Mouse (Mus musculus) midbrain, postnatal 0 days (tissue): Measurements from ENCODE around the gene Tmem132e. TPM values are rescaled to one million over a fixed set of nuclear protein-coding genes. Genes with fewer than 3 reads are reported as not detected.

ENCODE experiments used
- ATAC-seq: fragments of 200-750 bp; cut with Nextera tagmentation; 2 replicates; pipeline ENCODE4 v1.8.0; 2017; ENCODE audit warnings: moderate number of reproducible peaks, mild to moderate bottlenecking, moderate TSS enrichment, moderate library complexity; ENCODE audit not compliant: low FRiP score
- DNase-seq: peaks from one replicate; pipeline ENCODE4 v3.0.0-alpha.2; 2015; ENCODE audit warnings: low spot score
- H3K27ac ChIP-seq: fragments of 300-500 bp; sonication (generic); 2 replicates; pipeline ENCODE4 v1.5.1; 2014; ENCODE audit warnings: low read depth, mild to moderate bottlenecking, low read length, mixed read lengths
- H3K27me3 ChIP-seq: fragments of 300-500 bp; sonication (generic); 2 replicates; pipeline ENCODE4 v1.6.1; 2014; ENCODE audit warnings: low read length, control low read depth, mixed read lengths; ENCODE audit not compliant: insufficient read depth
- H3K36me3 ChIP-seq: fragments of 300-500 bp; sonication (generic); 2 replicates; pipeline ENCODE4 v1.6.1; 2014; ENCODE audit warnings: low read length, control low read depth, mixed read lengths; ENCODE audit not compliant: insufficient read depth
- H3K4me1 ChIP-seq: fragments of 300-500 bp; sonication (generic); 2 replicates; pipeline ENCODE4 v1.6.1; 2014; ENCODE audit warnings: mild to moderate bottlenecking, control low read depth, antibody characterized with exemption, low read length, mixed read lengths; ENCODE audit not compliant: insufficient read depth
- H3K4me2 ChIP-seq: fragments of 300-500 bp; sonication (generic); 2 replicates; pipeline ENCODE4 v1.6.1; 2014; ENCODE audit warnings: low read depth, mild to moderate bottlenecking, low read length, mixed read lengths; ENCODE audit not compliant: poor library complexity, severe bottlenecking
- H3K4me3 ChIP-seq: fragments of 300-500 bp; sonication (generic); 2 replicates; pipeline ENCODE4 v1.5.1; 2014; ENCODE audit warnings: low read depth, mild to moderate bottlenecking, low read length, moderate library complexity
- H3K9ac ChIP-seq: fragments of 300-500 bp; sonication (generic); replicated peaks from 2 replicates; pipeline ENCODE4 v1.6.1; 2014; ENCODE audit warnings: mild to moderate bottlenecking, low read length, moderate library complexity, mixed read lengths; ENCODE audit not compliant: poor library complexity, severe bottlenecking
- H3K9me3 ChIP-seq: fragments of 300-500 bp; sonication (generic); 2 replicates; pipeline ENCODE4 v1.6.1; 2016; ENCODE audit warnings: low read length, control low read depth
- CTCF ChIP-seq: IDR thresholded peaks from 2 replicates; pipeline ENCODE4 v1.5.1; 2016; ENCODE audit warnings: antibody characterized with exemption, mild to moderate bottlenecking
- WGBS: fragments of 180-500 bp; shearing (Covaris S2); extraction: QIAGEN DNeasy Blood & Tissue Kit; methylation state at CpG from one replicate; pipeline ENCODE4 v1.1.7; 2014; 5-methylcytosine and 5-hydroxymethylcytosine counted together
- polyA plus RNA-seq: library from polyadenylated mRNA; unstranded; fragments of >200 nt; fragmentation: Nextera tagmentation; extraction: Ambion mirVana; gene quantifications from 2 replicates; pipeline ENCODE4 v1.2.1, GENCODE M21; 2015
- total RNA-seq: library from RNA; depleted of rRNA; stranded (reverse); fragments of >200 nt; gene quantifications from 2 replicates; pipeline ENCODE4 v1.2.3, GENCODE M21; 2014; rRNA removed

Tmem132e gene
- 42.0 and 42.7 TPM in 2 replicates for total RNA-seq
- 4.2 and 4.4 TPM in 2 replicates for polyA plus RNA-seq

DNA sequence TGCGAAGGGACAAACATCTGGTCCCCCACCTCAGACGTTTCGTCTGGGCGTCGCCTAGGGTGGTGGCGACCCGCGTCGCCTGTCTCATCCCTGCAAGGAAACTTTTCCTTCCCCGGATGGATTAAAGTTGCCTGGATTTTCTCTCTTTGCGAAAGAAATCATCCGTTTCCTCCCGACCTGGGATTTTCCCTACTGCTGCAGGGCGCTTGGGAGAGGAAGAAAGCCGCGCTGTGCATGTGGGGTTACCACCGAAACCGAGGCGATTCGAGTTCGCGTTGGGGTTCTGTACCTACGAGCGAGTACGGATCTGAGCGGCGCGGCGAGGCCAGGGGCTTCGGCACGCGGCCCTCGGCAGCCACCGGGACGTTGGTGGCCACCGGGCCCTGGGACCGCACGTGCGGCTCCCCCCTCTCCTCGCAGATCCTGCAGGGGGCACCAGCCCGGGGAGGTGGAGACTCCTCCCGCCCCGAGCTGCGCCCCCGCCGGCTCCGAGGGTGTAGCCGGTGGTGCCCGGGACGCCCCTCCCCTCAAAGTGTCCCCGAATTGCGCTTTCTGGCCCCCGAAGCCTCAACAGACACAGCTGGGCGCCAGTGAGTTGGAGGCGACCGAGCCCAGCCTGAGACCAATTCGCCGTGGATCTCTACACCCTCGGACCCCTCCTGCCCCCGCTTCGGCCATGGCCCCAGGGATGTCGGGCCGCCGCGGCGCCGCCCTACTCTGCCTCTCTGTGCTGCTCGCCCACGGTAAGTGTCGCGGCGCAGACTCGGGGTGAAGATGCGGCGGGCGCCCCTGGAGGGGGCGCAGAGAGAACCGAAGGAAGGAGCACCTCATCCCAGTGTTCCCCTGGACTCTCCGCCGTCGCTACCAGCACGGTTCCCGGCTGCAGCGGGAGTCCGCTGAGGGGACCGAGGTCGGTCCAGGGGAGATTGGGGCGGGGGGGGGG, at the start of gene Tmem132e:
Gene Tmem132e, plus strand, starts transcription at position 530 of the 943 bp plus-strand sequence.
- Histone ChIP-seq H3K4me2 (peak within 1 kb of the TSS; percentile 91), H3K36me3 (no peaks in the 10 kb centered on the region), H3K4me1 (peaks cover 3% of the 10 kb centered on the region; the same call in 1 of the 2 replicates), H3K4me3 (peak within 1 kb of the TSS; percentile 73), H3K9me3 (no peaks in the 10 kb centered on the region), H3K9ac (peak within 1 kb of the TSS; percentile 69), H3K27me3 (peaks cover 14% of the 10 kb centered on the region; the same call in 1 of the 2 replicates), H3K27ac (peak within 1 kb of the TSS; percentile 68)
- TF ChIP-seq CTCF = peak; percentile 43
- DNase-seq (peak; percentile 32), ATAC-seq (0 out of 2 replicates have a peak, but pooled peaks have one; percentile 14)
- under 1% methylated on average over 83 of the region's 88 CpGs for WGBS

- 0 out of 2 replicates have a peak overlapping the region, but pooled peaks have one; percentile 12 for H3K27ac ChIP-seq
- H3K9me3 ChIP-seq = no peaks in the 10 kb centered on the region
- 37% methylated on average over 7 of the region's 7 CpGs for WGBS
- no peaks in the 10 kb centered on the region for H3K27me3 ChIP-seq
- H3K4me3 ChIP-seq = no peak overlapping the region
- no peaks in the 10 kb centered on the region for H3K36me3 ChIP-seq
- TF ChIP-seq CTCF = no peak
- no peak overlapping the region for H3K4me2 ChIP-seq
- no peak for ATAC-seq
- no peaks in the 10 kb centered on the region for H3K4me1 ChIP-seq
- DNase-seq = peak; percentile 38
- no peak overlapping the region for H3K9ac ChIP-seq
These were observed 48.7 kb upstream of the Tmem132e start for GRCm38 (mm10) chr11:82339921-82340401.

DNA sequence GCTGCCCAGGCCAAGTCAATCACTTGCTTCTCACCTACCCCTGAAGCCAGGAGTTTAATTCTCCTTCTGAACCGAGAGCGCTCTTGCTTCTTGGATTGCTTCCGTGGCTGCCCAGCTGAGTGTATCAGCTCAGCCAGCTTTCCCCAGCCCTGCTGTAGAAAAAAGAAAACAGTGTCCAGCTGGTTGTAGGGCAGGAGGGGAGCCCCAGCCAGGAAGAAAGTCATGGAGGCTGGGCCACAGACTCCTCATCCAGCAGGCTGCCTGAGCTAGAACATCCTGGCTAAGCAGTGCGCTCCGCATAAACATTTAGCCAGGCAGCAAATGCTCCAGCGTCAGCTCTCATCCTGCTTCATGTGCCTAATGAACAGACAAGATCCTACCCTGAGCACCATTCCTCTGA, 48.3 kb upstream of the Tmem132e start:
- Histone ChIP-seq H3K4me2 (no peak overlapping the region), H3K4me3 (no peak overlapping the region), H3K4me1 (no peaks in the 10 kb centered on the region), H3K9ac (no peak overlapping the region), H3K9me3 (no peaks in the 10 kb centered on the region), H3K36me3 (no peaks in the 10 kb centered on the region), H3K27ac (0 out of 2 replicates have a peak overlapping the region, but pooled peaks have one; percentile 12), H3K27me3 (no peaks in the 10 kb centered on the region)
- WGBS = 47% methylated on average over 6 of the region's 6 CpGs
- DNase-seq (no peak), ATAC-seq (no peak)
- no peak for TF ChIP-seq CTCF

DNA sequence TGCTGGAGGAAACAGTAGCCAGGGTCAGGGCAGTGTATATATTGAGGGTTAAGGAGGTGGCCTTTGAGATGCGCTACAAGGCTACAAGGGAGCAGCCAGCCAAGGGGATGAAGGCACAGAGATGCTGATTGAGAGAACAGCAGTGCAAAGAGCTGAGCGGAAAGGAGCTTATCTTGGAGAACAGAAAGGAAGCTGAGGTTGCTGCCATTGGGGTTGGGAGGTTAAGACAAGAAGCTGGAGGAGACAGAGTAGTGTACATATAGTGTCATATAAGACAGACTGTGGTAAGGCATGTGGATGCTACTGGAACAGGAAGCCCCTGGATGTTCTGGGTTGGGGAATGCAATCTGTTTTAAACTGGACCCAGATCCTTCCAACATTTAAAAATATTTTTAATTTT, 47.8 kb upstream of the Tmem132e start:
- no peak overlapping the region for H3K4me3 ChIP-seq
- H3K9me3 ChIP-seq = no peaks in the 10 kb centered on the region
- no peak overlapping the region for H3K27ac ChIP-seq
- H3K27me3 ChIP-seq = no peaks in the 10 kb centered on the region
- ATAC-seq = no peak
- no peak overlapping the region for H3K4me2 ChIP-seq
- no peaks in the 10 kb centered on the region for H3K4me1 ChIP-seq
- no peak for DNase-seq
- no peaks in the 10 kb centered on the region for H3K36me3 ChIP-seq
- no peak overlapping the region for H3K9ac ChIP-seq
- WGBS = 68% methylated on average over 2 of the region's 2 CpGs
- no peak for TF ChIP-seq CTCF

- TF ChIP-seq CTCF = no peak
- Histone ChIP-seq H3K9me3 (no peaks in the 10 kb centered on the region), H3K4me1 (no peaks in the 10 kb centered on the region), H3K36me3 (no peaks in the 10 kb centered on the region), H3K27ac (no peak overlapping the region), H3K4me3 (no peak overlapping the region), H3K4me2 (no peak overlapping the region), H3K27me3 (no peaks in the 10 kb centered on the region), H3K9ac (no peak overlapping the region)
- ATAC-seq = no peak
- 84% methylated on average over 10 of the region's 10 CpGs for WGBS
- DNase-seq = no peak
These were observed 37.7 kb upstream of the Tmem132e start for GRCm38 (mm10) chr11:82351039-82351438.

GRCm38 (mm10) chr11:82370151-82370550, 18.5 kb upstream of the Tmem132e start:
- H3K36me3 ChIP-seq = no peaks in the 10 kb centered on the region
- no peaks in the 10 kb centered on the region for H3K9me3 ChIP-seq
- TF ChIP-seq CTCF = no peak
- DNase-seq (peak; percentile 11), ATAC-seq (no peak)
- no peak overlapping the region for H3K9ac ChIP-seq
- no peaks in the 10 kb centered on the region; the same call in 1 of the 2 replicates for H3K4me1 ChIP-seq
- no peak overlapping the region for H3K27ac ChIP-seq
- no peaks in the 10 kb centered on the region for H3K27me3 ChIP-seq
- H3K4me2 ChIP-seq = no peak overlapping the region
- H3K4me3 ChIP-seq = no peak overlapping the region
- 76% methylated on average over 11 of the region's 11 CpGs for WGBS
